Mouse (Mus musculus) ES-E14 (cell line): ENCODE measurements around the gene Calhm5. TPM values are rescaled to one million over a fixed set of nuclear protein-coding genes. Genes with fewer than 3 reads are reported as not detected.

Experiments used
- DNase-seq: peaks from one replicate; pipeline ENCODE4 v3.0.0-alpha.2; 2013; ENCODE audit warnings: low read depth, low spot score
- H3K27ac ChIP-seq: 2 replicates; pipeline ENCODE4 v1.5.1; 2012; ENCODE audit warnings: low read depth, mild to moderate bottlenecking, low read length, moderate library complexity, mixed read lengths; ENCODE audit not compliant: poor library complexity, insufficient read depth, severe bottlenecking
- H3K36me3 ChIP-seq: 2 replicates; pipeline ENCODE4 v1.6.1; 2012; ENCODE audit warnings: mild to moderate bottlenecking, low read length, moderate library complexity, mixed read lengths; ENCODE audit not compliant: control insufficient read depth, poor library complexity, insufficient read depth, severe bottlenecking
- H3K4me1 ChIP-seq, 2 experiments: fragments of 150-350 bp in 1 of 2; sonication (generic) in 1 of 2; 2 replicates each; pipeline ENCODE4 v1.6.1; 2012; ENCODE audit warnings: low read length in 2 of 2, mild to moderate bottlenecking in 1 of 2, mixed read lengths in 1 of 2; ENCODE audit not compliant: control insufficient read depth in 2 of 2, insufficient read depth in 2 of 2, poor library complexity in 1 of 2
- H3K4me3 ChIP-seq, 2 experiments: fragments of 150-350 bp in 1 of 2; sonication (generic) in 1 of 2; 2 replicates each; pipeline ENCODE4 v1.5.1; 2012; ENCODE audit warnings: low read length in 2 of 2, low read depth in 1 of 2, mild to moderate bottlenecking in 1 of 2, mixed read lengths in 1 of 2; ENCODE audit not compliant: insufficient read depth in 1 of 2, poor library complexity in 1 of 2, severe bottlenecking in 1 of 2
- H3K9ac ChIP-seq: 2 replicates; pipeline ENCODE4 v1.6.1; 2012; ENCODE audit warnings: low read depth, mild to moderate bottlenecking, low read length, mixed read lengths; ENCODE audit not compliant: poor library complexity, insufficient read depth, severe bottlenecking
- H3K9me3 ChIP-seq: fragments of 150-350 bp; sonication (generic); 2 replicates; pipeline ENCODE4 v1.6.1; 2012; ENCODE audit warnings: low read depth, mild to moderate bottlenecking, low read length; ENCODE audit not compliant: control insufficient read depth, insufficient read depth
- CHD2 ChIP-seq: IDR thresholded peaks from 2 replicates; pipeline ENCODE4 v1.6.1; 2014; ENCODE audit warnings: mild to moderate bottlenecking, low read depth, low read length, inconsistent platforms
- HCFC1 ChIP-seq: IDR thresholded peaks from 2 replicates; pipeline ENCODE4 v1.6.1; 2012; ENCODE audit warnings: low read length, inconsistent platforms, borderline replicate concordance; ENCODE audit not compliant: insufficient read depth
- MAFK ChIP-seq: IDR thresholded peaks from 2 replicates; pipeline ENCODE4 v1.6.1; 2014; ENCODE audit warnings: mild to moderate bottlenecking, low read depth, low read length, inconsistent platforms; ENCODE audit not compliant: insufficient read depth
- ZC3H11A ChIP-seq: IDR thresholded peaks from 2 replicates; pipeline ENCODE4 v1.6.1; 2012; ENCODE audit warnings: low read depth, mild to moderate bottlenecking, inconsistent platforms, low read length, borderline replicate concordance
- ZNF384 ChIP-seq: IDR thresholded peaks from 2 replicates; pipeline ENCODE4 v1.6.1; 2012; ENCODE audit warnings: low read depth, low read length, inconsistent platforms
- in situ Hi-C, 2 experiments: fragments of 600-800 bp; cut with MboI; formaldehyde crosslinking; loops; one replicate each; pipeline ENCODE4 v1.15.1; 2025; ENCODE audit warnings: low sequenced_read_pairs in 2 of 2, inconsistent platforms in 1 of 2; ENCODE audit not compliant: unreplicated experiment in 2 of 2
- total RNA-seq: library from RNA; depleted of rRNA; stranded (reverse); fragments of 300-350 nt; gene quantifications from 2 replicates; pipeline ENCODE4 v1.2.3, GENCODE M21; 2012

Calhm5 gene
- total RNA-seq, 1 experiment, result 1.6 TPM

GRCm38 (mm10) chr10:34117770-34118169 is 21.5 kb upstream of the Calhm5 start:
- no peak overlapping the region for H3K4me3 ChIP-seq
- H3K9ac ChIP-seq, result no peak overlapping the region
- no peak overlapping the region for H3K27ac ChIP-seq
- no peaks in the 10 kb centered on the region for H3K36me3 ChIP-seq
- no peaks in the 10 kb centered on the region for H3K4me1 ChIP-seq
- DNase-seq, result no peak
- in situ Hi-C loops, result no loop called here
- no peaks in the 10 kb centered on the region for H3K9me3 ChIP-seq
- no peak for TF ChIP-seq CHD2
- TF ChIP-seq HCFC1, result no peak
- no peak for TF ChIP-seq ZNF384
- TF ChIP-seq ZC3H11A, result no peak
- TF ChIP-seq MAFK, result no peak

DNA sequence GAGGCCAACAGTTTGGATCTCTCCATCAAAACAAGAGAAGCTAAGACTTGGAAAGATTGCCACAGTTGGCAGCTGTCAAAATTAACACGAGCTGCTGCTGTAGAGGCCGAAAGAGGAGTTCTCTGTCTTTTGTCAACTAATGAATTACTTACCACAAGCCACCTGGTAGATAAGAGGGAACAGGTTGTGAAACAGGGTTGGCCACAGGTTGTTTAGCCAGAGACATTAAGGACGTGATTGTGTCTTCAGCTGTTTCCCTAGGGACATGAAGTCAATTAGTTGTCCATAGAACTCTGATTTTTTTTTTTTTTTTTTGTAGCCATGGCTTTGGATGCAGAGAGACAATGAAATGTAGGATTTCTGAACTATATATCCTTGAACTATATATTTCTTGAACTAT is 20.8 kb upstream of the Calhm5 start:
- Histone ChIP-seq H3K4me1 (no peaks in the 10 kb centered on the region), H3K27ac (no peak overlapping the region), H3K4me3 (no peak overlapping the region), H3K9me3 (no peaks in the 10 kb centered on the region), H3K9ac (no peak overlapping the region), H3K36me3 (no peaks in the 10 kb centered on the region)
- TF ChIP-seq ZNF384 (no peak), CHD2 (no peak), ZC3H11A (no peak), HCFC1 (no peak), MAFK (no peak)
- in situ Hi-C loops, result no loop called here
- DNase-seq, result no peak

GRCm38 (mm10) chr10:34111964-34112738 is 15.8 kb upstream of the Calhm5 start:
- Histone ChIP-seq H3K4me1 (no peaks in the 10 kb centered on the region), H3K9me3 (no peaks in the 10 kb centered on the region), H3K27ac (no peak overlapping the region), H3K4me3 (no peak overlapping the region), H3K9ac (no peak overlapping the region), H3K36me3 (no peaks in the 10 kb centered on the region)
- no peak for TF ChIP-seq HCFC1
- in situ Hi-C loops, result no loop called here
- DNase-seq, result no peak

- TF ChIP-seq CHD2 (no peak), ZC3H11A (no peak), ZNF384 (no peak), HCFC1 (no peak), MAFK (no peak)
- H3K27ac ChIP-seq, result no peak overlapping the region
- no peaks in the 10 kb centered on the region for H3K4me1 ChIP-seq
- no peak overlapping the region; the same call in 1 of the 2 replicates for H3K9ac ChIP-seq
- no peaks in the 10 kb centered on the region for H3K9me3 ChIP-seq
- H3K4me3 ChIP-seq, result no peak overlapping the region
- H3K36me3 ChIP-seq, result no peaks in the 10 kb centered on the region
- DNase-seq, result no peak
- in situ Hi-C loops, result no loop called here
These were observed 14.6 kb upstream of the Calhm5 start for GRCm38 (mm10) chr10:34110863-34111465.
